Mouse (Mus musculus): Measurements from ENCODE around the gene Slc17a3. TPM values are rescaled to one million over a fixed set of nuclear protein-coding genes. Genes with fewer than 3 reads are reported as not detected.

Slc17a3 gene
- total RNA-seq (2014; rRNA removed; ENCODE audit: low replicate concordance) = 0.08 TPM in 1 of 2 replicates, not detected in the other
- polyA plus RNA-seq (2015; fragmentation: Nextera tagmentation; extraction: Ambion mirVana) = not detected in 2 replicates

DNA sequence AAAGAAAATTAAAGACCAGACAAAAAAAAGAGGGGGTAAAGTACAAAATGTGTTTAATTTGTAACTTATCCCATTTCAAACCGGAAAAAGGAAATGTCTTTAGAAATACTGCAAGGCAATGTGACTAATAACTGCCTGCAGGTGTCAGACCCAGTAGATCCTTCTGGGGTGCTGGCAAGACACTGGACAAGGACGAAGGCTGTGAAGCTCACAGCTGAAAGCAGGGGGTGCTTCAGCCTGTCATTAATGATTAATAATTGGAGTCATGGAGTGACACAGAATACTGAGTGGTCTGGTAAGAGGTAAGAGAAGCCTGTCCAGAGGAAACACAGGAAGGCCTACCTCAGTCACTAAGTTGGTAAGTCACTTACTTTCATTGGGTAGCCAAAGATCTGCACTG lies at the start of gene Slc17a3:
Gene Slc17a3, plus strand, starts transcription at position 127 of the 400 bp plus-strand sequence.
- H3K36me3 ChIP-seq (replicated peaks; ENCODE audit: control insufficient read depth, insufficient read depth, low read length) = no peaks in the 10 kb centered on the region
- TF ChIP-seq CTCF (IDR thresholded peaks at IDR 0.05; ENCODE audit: low read depth) = no peak
- TF ChIP-seq EP300 (IDR thresholded peaks at IDR 0.05; ENCODE audit: low read depth) = no peak
- no peak within 1 kb of the TSS for H3K4me3 ChIP-seq (ENCODE audit: low read depth, low read length)
- H3K4me2 ChIP-seq (ENCODE audit: low read depth, low read length) = no peak within 1 kb of the TSS
- no peaks in the 10 kb centered on the region for H3K27me3 ChIP-seq (ENCODE audit: control insufficient read depth, insufficient read depth, low read length)
- H3K9ac ChIP-seq (replicated peaks; ENCODE audit: low read depth, low read length) = no peak within 1 kb of the TSS
- H3K9me3 ChIP-seq (replicated peaks; ENCODE audit: control insufficient read depth, low read length) = no peaks in the 10 kb centered on the region
- ATAC-seq (ENCODE audit: insufficient read depth, low read depth) = no peak
- no peak within 1 kb of the TSS for H3K27ac ChIP-seq (ENCODE audit: low read depth)
- WGBS = 76% methylated on average over 2 of the region's 2 CpGs
- no peaks in the 10 kb centered on the region for H3K4me1 ChIP-seq (ENCODE audit: control insufficient read depth, insufficient read depth)
- no peak for DNase-seq (ENCODE audit: low spot score)

DNA sequence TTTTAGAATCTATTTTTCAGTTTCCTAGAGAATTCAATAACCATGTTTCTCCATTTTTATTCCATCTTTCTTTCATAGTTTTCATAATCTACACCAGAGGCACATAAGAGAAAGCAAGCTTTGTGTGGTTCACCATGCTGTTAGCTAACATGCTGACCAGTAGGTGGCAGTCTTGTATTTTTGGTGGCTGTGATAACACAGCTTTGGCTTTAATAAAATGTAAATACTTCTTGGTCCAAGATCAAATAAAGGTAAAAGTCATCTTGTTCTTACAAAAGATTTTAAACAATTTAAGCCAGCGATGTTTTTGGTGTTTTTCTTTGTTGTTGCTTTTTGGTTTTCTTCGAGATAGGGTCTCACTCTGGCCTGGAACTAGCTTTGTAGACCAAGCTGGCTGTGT lies 46.7 kb upstream of the Slc17a3 start:
- DNase-seq (ENCODE audit: low spot score) (peak; percentile 63), ATAC-seq (ENCODE audit: insufficient read depth, low read depth) (no peak)
- 40% methylated on average over 2 of the region's 2 CpGs for WGBS

DNA sequence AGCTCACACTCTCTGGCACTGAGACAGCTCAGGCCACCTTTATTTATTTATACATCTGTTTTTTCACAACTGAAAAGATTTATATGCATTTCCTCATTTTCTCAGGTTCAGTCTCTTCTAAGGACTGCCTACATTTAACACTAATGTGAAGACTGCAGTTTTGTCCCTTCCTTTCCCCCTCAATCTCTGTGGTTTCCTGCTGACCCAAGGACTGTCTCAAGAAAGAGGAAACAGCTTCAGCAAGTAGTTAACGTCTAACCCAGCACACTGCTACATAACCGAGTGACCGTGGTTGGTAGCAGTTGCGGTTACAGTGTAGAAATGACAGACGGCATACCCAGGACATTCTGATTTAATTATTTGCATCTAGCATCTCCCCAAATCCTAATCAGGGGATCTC lies 39.8 kb upstream of the Slc17a3 start:
- Histone ChIP-seq H3K4me2 (ENCODE audit: low read depth, low read length) (no peak overlapping the region), H3K9me3 (replicated peaks; ENCODE audit: control insufficient read depth, low read length) (no peaks in the 10 kb centered on the region), H3K27ac (ENCODE audit: low read depth) (no peak overlapping the region), H3K27me3 (ENCODE audit: control insufficient read depth, insufficient read depth, low read length) (no peaks in the 10 kb centered on the region), H3K4me1 (ENCODE audit: control insufficient read depth, insufficient read depth) (no peaks in the 10 kb centered on the region), H3K9ac (replicated peaks; ENCODE audit: low read depth, low read length) (no peak overlapping the region), H3K36me3 (replicated peaks; ENCODE audit: control insufficient read depth, insufficient read depth, low read length) (no peaks in the 10 kb centered on the region), H3K4me3 (ENCODE audit: low read depth, low read length) (no peak overlapping the region)
- WGBS = 71% methylated on average over 5 of the region's 5 CpGs
- no peak for TF ChIP-seq EP300 (IDR thresholded peaks at IDR 0.05; ENCODE audit: low read depth)
- no peak for TF ChIP-seq CTCF (IDR thresholded peaks at IDR 0.05; ENCODE audit: low read depth)
- DNase-seq (ENCODE audit: low spot score) (no peak), ATAC-seq (ENCODE audit: insufficient read depth, low read depth) (no peak)

More for the DNA sequence above, 46.7 kb upstream of the Slc17a3 start:
- no peaks in the 10 kb centered on the region for H3K36me3 ChIP-seq (replicated peaks; ENCODE audit: control insufficient read depth, insufficient read depth, low read length)
- H3K27me3 ChIP-seq (ENCODE audit: control insufficient read depth, insufficient read depth, low read length) = no peaks in the 10 kb centered on the region
- no peak overlapping the region for H3K9ac ChIP-seq (replicated peaks; ENCODE audit: low read depth, low read length)
- H3K4me3 ChIP-seq (ENCODE audit: low read depth, low read length) = no peak overlapping the region
- TF ChIP-seq CTCF (IDR thresholded peaks at IDR 0.05; ENCODE audit: low read depth) (peak; percentile 88), EP300 (IDR thresholded peaks at IDR 0.05; ENCODE audit: low read depth) (no peak)
- no peaks in the 10 kb centered on the region for H3K4me1 ChIP-seq (ENCODE audit: control insufficient read depth, insufficient read depth)
- H3K27ac ChIP-seq (ENCODE audit: low read depth) = no peak overlapping the region
- H3K9me3 ChIP-seq (replicated peaks; ENCODE audit: control insufficient read depth, low read length) = no peaks in the 10 kb centered on the region
- no peak overlapping the region for H3K4me2 ChIP-seq (ENCODE audit: low read depth, low read length)

DNA sequence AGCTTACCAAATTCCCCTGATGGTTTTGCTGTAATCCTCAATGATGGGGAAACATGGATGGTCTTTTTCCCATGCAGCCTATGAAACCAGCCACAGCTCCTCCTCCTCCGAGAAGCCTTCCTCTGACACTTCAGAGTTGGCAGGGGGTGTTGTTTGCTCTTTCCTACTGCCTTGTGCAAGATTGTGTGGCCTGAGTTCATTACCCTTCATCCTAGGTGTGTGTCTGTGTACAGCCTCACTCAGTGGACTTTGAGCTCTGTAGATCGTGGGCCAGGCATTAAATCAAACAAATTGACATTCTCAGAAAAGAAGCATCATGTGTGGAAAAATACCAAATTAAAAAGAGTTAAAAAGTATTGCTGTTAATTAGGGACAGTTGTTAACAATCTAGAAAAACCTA lies 34.7 kb upstream of the Slc17a3 start:
- H3K4me3 ChIP-seq (ENCODE audit: low read depth, low read length) = no peak overlapping the region
- 76% methylated on average over 2 of the region's 2 CpGs for WGBS
- no peak overlapping the region for H3K4me2 ChIP-seq (ENCODE audit: low read depth, low read length)
- TF ChIP-seq CTCF (IDR thresholded peaks at IDR 0.05; ENCODE audit: low read depth) (no peak), EP300 (IDR thresholded peaks at IDR 0.05; ENCODE audit: low read depth) (no peak)
- no peaks in the 10 kb centered on the region for H3K4me1 ChIP-seq (ENCODE audit: control insufficient read depth, insufficient read depth)
- H3K9ac ChIP-seq (replicated peaks; ENCODE audit: low read depth, low read length) = no peak overlapping the region
- no peak overlapping the region for H3K27ac ChIP-seq (ENCODE audit: low read depth)
- no peaks in the 10 kb centered on the region for H3K9me3 ChIP-seq (replicated peaks; ENCODE audit: control insufficient read depth, low read length)
- no peak for DNase-seq (ENCODE audit: low spot score)
- no peaks in the 10 kb centered on the region for H3K27me3 ChIP-seq (ENCODE audit: control insufficient read depth, insufficient read depth, low read length)
- no peak for ATAC-seq (ENCODE audit: insufficient read depth, low read depth)
- H3K36me3 ChIP-seq (replicated peaks; ENCODE audit: control insufficient read depth, insufficient read depth, low read length) = no peaks in the 10 kb centered on the region

DNA sequence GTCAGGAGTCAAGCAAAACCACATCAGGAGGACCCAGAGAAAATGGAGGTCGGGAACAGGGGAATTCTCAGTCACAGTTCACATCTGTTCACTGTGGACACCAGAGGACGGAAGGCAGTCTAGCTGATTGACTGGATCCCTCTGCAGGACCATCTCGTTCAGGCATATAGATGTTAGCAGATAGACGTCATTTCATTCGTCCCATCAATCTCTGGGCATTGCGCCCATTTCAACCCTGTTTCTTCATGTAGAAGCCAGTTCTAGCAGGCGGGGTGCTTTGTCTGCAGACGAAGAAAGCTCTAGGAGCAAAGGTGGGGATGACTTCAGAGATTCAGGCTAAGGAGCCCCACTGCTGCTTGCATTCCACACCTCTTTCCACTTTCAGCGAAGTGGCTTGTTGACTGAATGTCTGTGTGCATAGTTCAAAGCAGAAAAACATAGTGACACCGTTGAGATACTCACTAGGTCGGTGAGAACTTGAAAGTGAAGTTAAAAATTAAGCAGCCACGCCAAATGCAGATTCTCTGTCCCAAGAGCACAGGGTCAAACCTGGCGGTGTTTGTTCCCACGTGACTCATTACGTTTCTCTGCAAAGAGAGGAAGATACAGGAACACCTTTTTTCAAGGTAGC lies 32.7 kb upstream of the Slc17a3 start, which contains the start of gene Slc17a2:
Gene Slc17a2, plus strand, starts transcription at position 572 of the 631 bp plus-strand sequence.
- Histone ChIP-seq H3K4me2 (ENCODE audit: low read depth, low read length) (no peak within 1 kb of the TSS), H3K27me3 (ENCODE audit: control insufficient read depth, insufficient read depth, low read length) (no peaks in the 10 kb centered on the region), H3K27ac (ENCODE audit: low read depth) (no peak within 1 kb of the TSS), H3K36me3 (replicated peaks; ENCODE audit: control insufficient read depth, insufficient read depth, low read length) (no peaks in the 10 kb centered on the region), H3K4me1 (ENCODE audit: control insufficient read depth, insufficient read depth) (no peaks in the 10 kb centered on the region), H3K9me3 (replicated peaks; ENCODE audit: control insufficient read depth, low read length) (no peaks in the 10 kb centered on the region), H3K9ac (replicated peaks; ENCODE audit: low read depth, low read length) (no peak within 1 kb of the TSS), H3K4me3 (ENCODE audit: low read depth, low read length) (no peak within 1 kb of the TSS)
- TF ChIP-seq EP300 (IDR thresholded peaks at IDR 0.05; ENCODE audit: low read depth) (no peak), CTCF (IDR thresholded peaks at IDR 0.05; ENCODE audit: low read depth) (no peak)
- 70% methylated on average over 15 of the region's 15 CpGs for WGBS
- DNase-seq (ENCODE audit: low spot score) (no peak), ATAC-seq (ENCODE audit: insufficient read depth, low read depth) (no peak)

DNA sequence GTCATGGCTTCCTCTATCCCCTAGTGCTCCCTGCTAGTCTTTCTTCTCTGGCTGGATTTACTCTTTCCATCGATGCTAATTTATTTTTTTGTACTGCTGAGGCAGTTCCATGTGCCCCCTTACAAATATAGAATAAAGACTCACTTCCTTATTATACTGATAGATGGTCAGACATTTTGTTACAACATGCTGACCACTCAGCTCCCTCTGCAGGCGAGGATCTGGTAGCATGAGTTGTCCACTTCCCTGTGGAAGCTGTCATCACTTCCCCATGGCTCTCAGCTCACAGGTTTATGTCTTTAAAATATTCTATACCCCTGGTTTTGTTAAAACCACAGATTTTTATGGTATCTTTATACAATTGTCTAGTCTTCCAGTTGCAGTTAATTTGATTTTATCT lies 23.1 kb upstream of the Slc17a3 start:
- H3K9ac ChIP-seq (replicated peaks; ENCODE audit: low read depth, low read length) = no peak overlapping the region
- TF ChIP-seq EP300 (IDR thresholded peaks at IDR 0.05; ENCODE audit: low read depth) (no peak), CTCF (IDR thresholded peaks at IDR 0.05; ENCODE audit: low read depth) (no peak; the same call in 1 of the 2 replicates)
- ATAC-seq (ENCODE audit: insufficient read depth, low read depth) = no peak
- H3K27ac ChIP-seq (ENCODE audit: low read depth) = no peak overlapping the region
- no peak overlapping the region for H3K4me3 ChIP-seq (ENCODE audit: low read depth, low read length)
- 60% methylated on average over 2 of the region's 2 CpGs for WGBS
- H3K36me3 ChIP-seq (replicated peaks; ENCODE audit: control insufficient read depth, insufficient read depth, low read length) = no peaks in the 10 kb centered on the region
- no peak overlapping the region for H3K4me2 ChIP-seq (ENCODE audit: low read depth, low read length)
- H3K9me3 ChIP-seq (replicated peaks; ENCODE audit: control insufficient read depth, low read length) = no peaks in the 10 kb centered on the region
- H3K4me1 ChIP-seq (ENCODE audit: control insufficient read depth, insufficient read depth) = no peaks in the 10 kb centered on the region
- no peaks in the 10 kb centered on the region for H3K27me3 ChIP-seq (ENCODE audit: control insufficient read depth, insufficient read depth, low read length)
- DNase-seq (ENCODE audit: low spot score) = no peak
